Mouse (Mus musculus) forebrain, postnatal 0 days (tissue): ENCODE measurements around the gene Mapk11. TPM values are rescaled to one million over a fixed set of nuclear protein-coding genes. Genes with fewer than 3 reads are reported as not detected.

ENCODE experiments used
- ATAC-seq: fragments of 200-750 bp; cut with Nextera tagmentation; 2 replicates; pipeline ENCODE4 v1.8.0; 2017; ENCODE audit warnings: mild to moderate bottlenecking, moderate library complexity
- DNase-seq: peaks from one replicate; pipeline ENCODE4 v3.0.0-alpha.2; 2015
- H3K27ac ChIP-seq: fragments of 300-500 bp; sonication (generic); 2 replicates; pipeline ENCODE4 v1.5.1; 2014; ENCODE audit warnings: low read depth, mild to moderate bottlenecking, antibody characterized with exemption, low read length, moderate library complexity, mixed read lengths
- H3K27me3 ChIP-seq: fragments of 300-500 bp; sonication (generic); 2 replicates; pipeline ENCODE4 v1.6.1; 2014; ENCODE audit warnings: mild to moderate bottlenecking, low read length, mixed read lengths; ENCODE audit not compliant: insufficient read depth
- H3K36me3 ChIP-seq: fragments of 300-500 bp; sonication (generic); 2 replicates; pipeline ENCODE4 v1.6.1; 2014; ENCODE audit warnings: mild to moderate bottlenecking, moderate library complexity; ENCODE audit not compliant: insufficient read depth
- H3K4me1 ChIP-seq: fragments of 300-500 bp; sonication (generic); 2 replicates; pipeline ENCODE4 v1.6.1; 2014; ENCODE audit warnings: antibody characterized with exemption; ENCODE audit not compliant: insufficient read depth
- H3K4me2 ChIP-seq: fragments of 300-500 bp; sonication (generic); 2 replicates; pipeline ENCODE4 v1.6.1; 2014; ENCODE audit warnings: low read depth, mild to moderate bottlenecking, moderate library complexity
- H3K4me3 ChIP-seq: fragments of 300-500 bp; sonication (generic); 2 replicates; pipeline ENCODE4 v1.5.1; 2014; ENCODE audit warnings: low read depth, low read length, mixed read lengths
- H3K9ac ChIP-seq: fragments of 300-500 bp; sonication (generic); 2 replicates; pipeline ENCODE4 v1.6.1; 2014; ENCODE audit warnings: mild to moderate bottlenecking
- H3K9me3 ChIP-seq: fragments of 300-500 bp; sonication (generic); 2 replicates; pipeline ENCODE4 v1.6.1; 2016; ENCODE audit warnings: low read length
- CTCF ChIP-seq: sonication (generic); IDR thresholded peaks from 2 replicates; pipeline ENCODE4 v1.5.1; 2016; ENCODE audit warnings: antibody characterized with exemption, control low read depth, low read depth
- WGBS: fragments of 180-500 bp; shearing (Covaris S2); extraction: QIAGEN DNeasy Blood & Tissue Kit; methylation state at CpG from one replicate; pipeline ENCODE4 v1.1.7; 2014; 5-methylcytosine and 5-hydroxymethylcytosine counted together
- polyA plus RNA-seq: library from polyadenylated mRNA; unstranded; fragments of >200 nt; fragmentation: Nextera tagmentation; extraction: Ambion mirVana; gene quantifications from 2 replicates; pipeline ENCODE4 v1.2.1, GENCODE M21; 2015
- total RNA-seq: library from RNA; depleted of rRNA; stranded (reverse); fragments of >200 nt; gene quantifications from 2 replicates; pipeline ENCODE4 v1.2.3, GENCODE M21; 2014

Gene Mapk11
- total and polyA plus RNA-seq, 2 experiments from 2014 or later = 21.3 to 35.2 TPM

DNA sequence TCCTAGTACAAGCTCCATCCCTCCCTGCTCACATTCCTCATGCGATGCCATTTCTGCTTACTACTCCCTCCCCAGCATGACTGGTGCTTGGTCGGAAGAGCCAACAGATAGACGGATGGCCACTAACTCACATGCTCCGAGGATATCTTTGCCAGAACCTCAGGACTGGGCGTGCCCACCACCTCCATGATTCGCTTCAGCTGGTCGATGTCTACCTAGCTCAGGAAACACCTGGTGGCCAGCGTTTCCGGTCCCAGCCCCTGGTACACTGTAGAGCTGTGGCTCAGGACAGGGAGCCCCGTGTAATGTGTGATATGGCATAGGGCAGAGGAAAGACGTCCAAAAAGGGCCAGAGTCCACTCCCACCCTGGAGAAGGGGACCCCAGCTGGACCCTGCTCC lies 4.5 kb downstream of the Mapk11 start:
- no peak for DNase-seq
- no peak for ATAC-seq
- 91% methylated on average over 11 of the region's 11 CpGs for WGBS
- Histone ChIP-seq H3K4me1 (peaks cover 17% of the 10 kb centered on the region; the same call in 1 of the 2 replicates), H3K4me3 (no peak overlapping the region), H3K27ac (no peak overlapping the region), H3K9ac (no peak overlapping the region), H3K9me3 (no peaks in the 10 kb centered on the region), H3K4me2 (no peak overlapping the region), H3K36me3 (peaks cover 14% of the 10 kb centered on the region), H3K27me3 (no peaks in the 10 kb centered on the region; the same call in 1 of the 2 replicates)
- no peak for TF ChIP-seq CTCF

DNA sequence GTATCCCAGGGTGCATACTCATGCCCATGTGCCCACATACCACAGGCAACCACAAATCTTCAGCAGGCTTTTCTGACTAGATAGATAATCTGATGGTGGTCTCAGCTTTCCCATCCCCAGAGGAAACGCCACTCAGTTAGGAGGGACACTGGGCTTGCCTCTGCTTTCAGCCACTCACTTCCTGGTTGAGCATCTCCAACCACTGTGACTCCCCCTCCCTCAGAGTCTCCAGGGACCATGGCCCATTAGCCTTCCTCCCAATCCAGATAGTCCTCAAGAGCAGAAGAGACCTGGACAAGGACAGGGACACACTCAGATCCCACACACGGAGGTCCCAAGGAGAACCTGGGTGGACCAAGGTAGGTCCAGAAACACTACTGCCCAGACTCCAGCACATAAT lies 6.3 kb downstream of the Mapk11 start:
- peaks cover 13% of the 10 kb centered on the region; the same call in 1 of the 2 replicates for H3K4me1 ChIP-seq
- DNase-seq (no peak), ATAC-seq (no peak)
- no peak for TF ChIP-seq CTCF
- peaks cover 5% of the 10 kb centered on the region; the same call in 1 of the 2 replicates for H3K27me3 ChIP-seq
- no peaks in the 10 kb centered on the region for H3K9me3 ChIP-seq
- no peak overlapping the region for H3K9ac ChIP-seq
- no peak overlapping the region for H3K4me3 ChIP-seq
- WGBS = 86% methylated on average over 2 of the region's 2 CpGs
- H3K27ac ChIP-seq = no peak overlapping the region
- peaks cover 14% of the 10 kb centered on the region for H3K36me3 ChIP-seq
- H3K4me2 ChIP-seq = no peak overlapping the region

DNA sequence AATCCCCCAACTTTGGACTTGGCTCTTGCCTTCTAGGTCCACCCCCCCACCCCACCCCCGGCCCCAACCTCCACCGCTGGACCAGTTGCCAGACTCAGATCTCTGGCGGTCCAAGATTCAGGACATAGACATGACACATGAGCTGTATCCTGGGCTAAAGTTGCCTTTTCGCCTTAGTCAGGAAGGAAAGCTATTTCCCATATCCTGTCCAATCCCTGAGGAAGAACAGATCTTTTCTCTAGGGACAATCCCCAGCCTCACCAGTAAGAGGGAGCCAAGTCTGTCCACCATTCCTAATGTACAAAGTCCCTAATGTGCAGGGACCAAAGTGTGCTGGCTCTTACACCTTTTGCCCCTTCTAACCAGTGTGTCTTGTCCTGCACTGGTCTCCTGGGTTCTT lies 7.5 kb downstream of the Mapk11 start:
- WGBS = 87% methylated on average over 4 of the region's 4 CpGs
- TF ChIP-seq CTCF = no peak

DNA sequence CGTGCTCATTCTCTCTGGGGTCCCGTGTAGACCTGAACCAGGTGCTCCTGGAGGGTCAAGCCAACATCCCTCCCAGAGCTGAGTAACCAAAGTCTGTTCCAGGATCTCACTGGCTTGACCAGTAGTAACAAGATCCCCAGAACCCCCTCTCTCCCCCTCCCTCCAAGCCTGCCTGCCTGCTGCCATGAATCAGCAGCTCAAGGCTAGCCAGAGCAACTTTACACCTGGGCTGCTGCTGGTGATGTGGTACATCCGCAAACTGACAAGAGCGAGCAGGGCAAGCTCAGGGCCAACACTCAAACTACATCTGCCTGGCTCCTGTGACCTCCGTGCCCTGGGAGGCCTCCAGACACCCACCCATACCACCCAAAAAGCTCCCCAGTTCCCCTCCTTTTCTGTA lies 8.0 kb downstream of the Mapk11 start:
- H3K27me3 ChIP-seq = peaks cover 5% of the 10 kb centered on the region; the same call in 1 of the 2 replicates
- 0 out of 2 replicates have a peak overlapping the region, but pooled peaks have one; percentile 91 for H3K4me2 ChIP-seq
- 30% methylated on average over 5 of the region's 5 CpGs for WGBS
- no peak overlapping the region for H3K4me3 ChIP-seq
- no peak for ATAC-seq
- peaks cover 10% of the 10 kb centered on the region; the same call in 1 of the 2 replicates for H3K4me1 ChIP-seq
- H3K9ac ChIP-seq = no peak overlapping the region
- H3K9me3 ChIP-seq = no peaks in the 10 kb centered on the region
- no peak for TF ChIP-seq CTCF
- H3K27ac ChIP-seq = no peak overlapping the region
- H3K36me3 ChIP-seq = peaks cover 14% of the 10 kb centered on the region
- DNase-seq = no peak

More for the DNA sequence above, 7.5 kb downstream of the Mapk11 start:
- ATAC-seq = no peak
- H3K4me2 ChIP-seq = no peak overlapping the region
- H3K27me3 ChIP-seq = peaks cover 5% of the 10 kb centered on the region; the same call in 1 of the 2 replicates
- H3K4me3 ChIP-seq = no peak overlapping the region
- peaks cover 14% of the 10 kb centered on the region for H3K36me3 ChIP-seq
- peaks cover 10% of the 10 kb centered on the region; the same call in 1 of the 2 replicates for H3K4me1 ChIP-seq
- H3K9ac ChIP-seq = no peak overlapping the region
- no peak for DNase-seq
- H3K9me3 ChIP-seq = no peaks in the 10 kb centered on the region
- H3K27ac ChIP-seq = no peak overlapping the region

DNA sequence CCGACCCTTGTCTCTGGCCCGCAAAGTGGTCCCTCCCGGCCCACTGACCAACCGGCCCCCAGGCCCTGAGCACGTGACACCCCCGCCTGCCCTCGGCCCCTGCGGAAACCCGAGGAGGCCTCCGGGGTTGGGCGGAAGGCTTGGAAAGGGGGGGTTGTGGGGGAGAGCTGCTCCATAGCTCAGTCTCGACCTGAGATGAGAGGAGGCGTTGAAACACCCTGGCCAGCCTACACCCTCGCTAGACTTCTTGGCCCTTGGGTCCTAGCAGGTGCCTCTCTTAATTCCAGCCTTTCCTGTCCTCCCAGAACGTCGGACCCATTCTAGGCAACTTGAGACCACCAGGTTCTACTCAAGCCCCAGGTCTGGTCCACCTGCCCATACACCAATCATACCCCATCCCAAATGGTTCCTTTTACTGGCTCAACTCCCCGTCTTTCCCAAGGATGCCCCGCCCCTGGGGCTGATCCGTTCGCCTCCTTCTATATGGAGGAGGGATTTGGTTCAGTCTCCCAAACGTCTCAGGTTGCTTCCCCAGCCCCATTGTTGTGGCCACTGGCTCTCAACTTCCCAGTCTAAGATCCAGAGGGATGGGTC lies 8.7 kb downstream of the Mapk11 start, which contains the start of gene Mapk12:
Gene Mapk12 (minus strand): TSS at position 45 of the 594 bp plus-strand sequence.
- peak within 1 kb of the TSS; percentile 41 for H3K9ac ChIP-seq
- H3K27me3 ChIP-seq = peaks cover 5% of the 10 kb centered on the region; the same call in 1 of the 2 replicates
- WGBS = 1% methylated on average over 21 of the region's 21 CpGs
- no peak for TF ChIP-seq CTCF
- H3K4me1 ChIP-seq = 0 out of 2 replicates have a peak, but pooled peaks cover 7% of the 10 kb centered on the region
- peaks cover 14% of the 10 kb centered on the region for H3K36me3 ChIP-seq
- ATAC-seq (peak; percentile 44; the same call in 1 of the 2 replicates), DNase-seq (no peak)
- H3K4me3 ChIP-seq = peak within 1 kb of the TSS; percentile 36
- no peak within 1 kb of the TSS for H3K27ac ChIP-seq
- no peaks in the 10 kb centered on the region for H3K9me3 ChIP-seq
- H3K4me2 ChIP-seq = peak within 1 kb of the TSS; percentile 91

DNA sequence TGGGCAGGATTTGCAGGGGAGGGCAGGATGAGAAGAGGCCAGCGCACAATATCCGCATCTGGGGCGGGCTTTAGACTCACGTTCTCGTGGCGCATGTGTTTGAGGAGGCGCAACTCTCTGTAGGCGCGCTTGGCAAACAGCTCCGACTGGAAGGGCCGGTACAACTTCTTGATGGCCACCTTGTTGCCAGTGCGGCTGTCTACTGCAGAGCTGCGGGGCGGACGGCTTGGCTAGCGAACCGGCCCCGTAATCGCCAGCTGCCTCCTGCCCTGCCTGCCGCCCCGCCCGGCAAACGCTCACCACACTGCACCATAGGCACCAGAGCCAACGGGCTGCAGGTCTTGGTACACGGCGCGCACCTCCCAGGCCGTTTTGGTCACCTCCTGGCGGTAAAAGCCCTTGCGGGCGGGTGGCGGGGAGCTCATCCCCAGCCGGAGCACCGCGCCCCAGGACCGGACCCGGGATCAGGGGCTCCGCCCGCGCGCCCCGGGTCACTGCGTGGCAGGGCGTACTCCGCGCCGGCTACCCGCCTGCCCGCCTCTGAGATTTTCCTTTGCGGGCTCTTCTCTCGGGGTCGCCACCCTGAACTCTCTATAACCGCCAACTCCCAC lies 9.3 kb downstream of the Mapk11 start:
- peak overlapping the region; percentile 36 for H3K4me3 ChIP-seq
- WGBS = under 1% methylated on average over 50 of the region's 53 CpGs
- 0 out of 2 replicates have a peak, but pooled peaks cover 7% of the 10 kb centered on the region for H3K4me1 ChIP-seq
- H3K27me3 ChIP-seq = peaks cover 5% of the 10 kb centered on the region; the same call in 1 of the 2 replicates
- no peak overlapping the region for H3K27ac ChIP-seq
- TF ChIP-seq CTCF = no peak
- ATAC-seq (peak; percentile 36; the same call in 1 of the 2 replicates), DNase-seq (no peak)
- H3K9me3 ChIP-seq = no peaks in the 10 kb centered on the region
- H3K9ac ChIP-seq = peak overlapping the region; percentile 41
- H3K4me2 ChIP-seq = peak overlapping the region; percentile 91
- H3K36me3 ChIP-seq = peaks cover 11% of the 10 kb centered on the region; the same call in 1 of the 2 replicates

DNA sequence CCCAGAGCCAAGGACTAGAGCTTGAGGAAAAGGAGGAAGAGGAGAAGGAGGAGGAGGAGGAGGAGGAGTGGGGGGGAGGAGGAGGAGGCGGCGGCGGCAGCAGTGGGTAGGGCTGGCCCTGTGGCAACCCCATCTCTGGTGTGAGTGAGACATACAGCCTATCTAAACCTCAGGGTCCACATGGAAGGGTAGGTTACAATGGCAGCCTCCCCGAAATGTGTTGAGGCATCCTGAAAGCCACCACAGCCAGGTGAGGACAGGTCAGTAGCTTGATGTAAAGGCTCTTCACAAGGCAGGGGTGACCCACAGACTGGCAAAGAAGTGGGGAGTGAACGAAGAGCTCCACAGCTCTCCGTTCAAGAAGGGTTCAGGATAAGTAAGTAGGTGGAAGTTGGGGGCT lies 10.9 kb downstream of the Mapk11 start:
- Histone ChIP-seq H3K27me3 (peaks cover 5% of the 10 kb centered on the region; the same call in 1 of the 2 replicates), H3K27ac (no peak overlapping the region), H3K4me2 (no peak overlapping the region), H3K4me3 (no peak overlapping the region), H3K9me3 (no peaks in the 10 kb centered on the region), H3K36me3 (no peaks in the 10 kb centered on the region), H3K4me1 (0 out of 2 replicates have a peak, but pooled peaks cover 7% of the 10 kb centered on the region), H3K9ac (no peak overlapping the region)
- no peak for TF ChIP-seq CTCF
- ATAC-seq (no peak), DNase-seq (no peak)
- 93% methylated on average over 6 of the region's 6 CpGs for WGBS
